Mouse (Mus musculus) myocyte (in vitro differentiated cells): ENCODE measurements around the gene Tspan33. TPM values are rescaled to one million over a fixed set of nuclear protein-coding genes. Genes with fewer than 3 reads are reported as not detected.

Experiments used
- H3K27me3 ChIP-seq: one replicate; pipeline ENCODE4 v1.6.1; 2011; ENCODE audit not compliant: control insufficient read depth, insufficient read depth, insufficient read length
- H3K36me3 ChIP-seq: one replicate; pipeline ENCODE4 v1.6.1; 2011; ENCODE audit not compliant: control insufficient read depth, insufficient read depth
- H3K4me2 ChIP-seq: one replicate; pipeline ENCODE4 v1.6.1; 2011; ENCODE audit warnings: low read depth, control low read depth
- H3K4me3 ChIP-seq: one replicate; pipeline ENCODE4 v1.5.1; 2011; ENCODE audit warnings: mild to moderate bottlenecking, control low read depth, moderate library complexity
- H3K79me2 ChIP-seq: one replicate; pipeline ENCODE4 v1.6.1; 2011; ENCODE audit not compliant: control insufficient read depth, insufficient read depth
- H3ac ChIP-seq: one replicate; pipeline ENCODE4 v1.6.1; 2011; ENCODE audit not compliant: control insufficient read depth, insufficient read length
- CEBPB ChIP-seq: IDR thresholded peaks from 2 replicates; pipeline ENCODE4 v1.6.1; 2011; ENCODE audit warnings: mild to moderate bottlenecking, moderate library complexity; ENCODE audit not compliant: poor library complexity, insufficient read depth, severe bottlenecking
- E2F4 ChIP-seq: IDR thresholded peaks from one replicate; pipeline ENCODE4 v1.6.1; 2011; ENCODE audit warnings: mild to moderate bottlenecking, control low read depth, moderate library complexity; ENCODE audit not compliant: insufficient read depth
- MAX ChIP-seq: IDR thresholded peaks from one replicate; pipeline ENCODE4 v1.6.1; 2011; ENCODE audit warnings: low read depth, mild to moderate bottlenecking, control low read depth
- MYOD1 ChIP-seq, 3 experiments: IDR thresholded peaks; one replicate each; pipeline ENCODE4 v1.6.1; 2011; ENCODE audit warnings: control low read depth in 2 of 3, low read depth in 2 of 3, mild to moderate bottlenecking in 2 of 3, moderate library complexity in 1 of 3; ENCODE audit not compliant: insufficient read length in 2 of 3, control insufficient read depth in 1 of 3
- MYOG ChIP-seq, 3 experiments: IDR thresholded peaks; one replicate each; pipeline ENCODE4 v1.6.1; 2011; ENCODE audit warnings: control low read depth in 2 of 3, low read depth in 2 of 3, mild to moderate bottlenecking in 2 of 3; ENCODE audit not compliant: insufficient read length in 2 of 3, control insufficient read depth in 1 of 3, insufficient read depth in 1 of 3
- POLR2A ChIP-seq: IDR thresholded peaks from one replicate; pipeline ENCODE4 v1.6.1; 2011; ENCODE audit warnings: low read depth, mild to moderate bottlenecking, control low read depth, moderate library complexity; ENCODE audit not compliant: insufficient read length
- POLR2AphosphoS2 ChIP-seq: IDR thresholded peaks from one replicate; pipeline ENCODE4 v1.6.1; 2011; ENCODE audit warnings: low read depth, control low read depth; ENCODE audit not compliant: insufficient read length
- REST ChIP-seq: IDR thresholded peaks from one replicate; pipeline ENCODE4 v1.6.1; 2011; ENCODE audit warnings: mild to moderate bottlenecking, control low read depth, moderate library complexity; ENCODE audit not compliant: insufficient read depth, insufficient read length
- SRF ChIP-seq: IDR thresholded peaks from one replicate; pipeline ENCODE4 v1.6.1; 2011; ENCODE audit warnings: low read depth; ENCODE audit not compliant: control insufficient read depth, insufficient read length
- TCF12 ChIP-seq: IDR thresholded peaks from one replicate; pipeline ENCODE4 v1.6.1; 2011; ENCODE audit warnings: mild to moderate bottlenecking, control low read depth; ENCODE audit not compliant: poor library complexity, insufficient read depth, severe bottlenecking
- TCF3 ChIP-seq: IDR thresholded peaks from one replicate; pipeline ENCODE4 v1.6.1; 2011; ENCODE audit warnings: low read depth, control low read depth; ENCODE audit not compliant: insufficient read length
- USF1 ChIP-seq: IDR thresholded peaks from one replicate; pipeline ENCODE4 v1.6.1; 2011; ENCODE audit warnings: low read depth, mild to moderate bottlenecking, control low read depth, moderate library complexity
- polyA plus RNA-seq: library from polyadenylated mRNA; unstranded; fragments of >200 nt; fragmentation: generic; extraction: Trizol; gene quantifications from one replicate; pipeline ENCODE4 v1.2.1, GENCODE M21; 2012; ENCODE audit warnings: missing spikeins

Tspan33 gene
- polyA plus RNA-seq, 1 experiment: 8.6 TPM

DNA sequence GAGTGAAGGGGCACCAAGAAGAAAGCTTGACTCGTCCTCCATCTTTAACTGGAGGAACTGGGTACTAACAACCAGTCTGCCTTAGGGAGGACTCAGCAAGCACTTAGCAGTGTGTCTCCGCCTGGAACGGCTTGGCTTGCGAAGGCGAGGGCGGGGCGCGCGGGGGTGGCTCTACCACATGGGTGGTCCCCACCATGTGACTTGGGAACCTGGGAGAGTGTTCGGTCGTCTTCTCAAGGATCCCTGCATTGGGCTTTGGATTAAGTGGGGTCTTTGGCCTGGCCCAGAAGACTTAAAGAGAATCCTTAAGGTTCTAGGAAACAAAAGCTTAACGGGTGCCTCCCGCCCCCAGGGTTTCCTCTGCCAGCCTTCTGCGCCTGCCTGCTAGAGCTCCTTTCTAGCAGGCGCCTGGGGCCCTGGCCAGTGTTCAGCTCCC lies 24.9 kb downstream of the Tspan33 start:
- peak overlapping the region; percentile 66 for H3K4me2 ChIP-seq
- H3K36me3 ChIP-seq: no peaks in the 10 kb centered on the region
- H3K4me3 ChIP-seq: no peak overlapping the region
- no peak for TF ChIP-seq MYOG (IDR thresholded peaks at IDR 0.05; ENCODE audit: control insufficient read depth in 1 of 3, insufficient read depth in 1 of 3, insufficient read length in 2 of 3, low read depth in 2 of 3)
- no peak for TF ChIP-seq TCF12
- TF ChIP-seq USF1: no peak
- TF ChIP-seq POLR2AphosphoS2: no peak
- no peak for TF ChIP-seq SRF
- TF ChIP-seq TCF3: no peak
- no peak for TF ChIP-seq E2F4
- no peak for TF ChIP-seq MAX
- no peak for TF ChIP-seq POLR2A
- H3ac ChIP-seq: no peak overlapping the region
- H3K27me3 ChIP-seq: peaks cover 5% of the 10 kb centered on the region
- H3K79me2 ChIP-seq: no peaks in the 10 kb centered on the region

DNA sequence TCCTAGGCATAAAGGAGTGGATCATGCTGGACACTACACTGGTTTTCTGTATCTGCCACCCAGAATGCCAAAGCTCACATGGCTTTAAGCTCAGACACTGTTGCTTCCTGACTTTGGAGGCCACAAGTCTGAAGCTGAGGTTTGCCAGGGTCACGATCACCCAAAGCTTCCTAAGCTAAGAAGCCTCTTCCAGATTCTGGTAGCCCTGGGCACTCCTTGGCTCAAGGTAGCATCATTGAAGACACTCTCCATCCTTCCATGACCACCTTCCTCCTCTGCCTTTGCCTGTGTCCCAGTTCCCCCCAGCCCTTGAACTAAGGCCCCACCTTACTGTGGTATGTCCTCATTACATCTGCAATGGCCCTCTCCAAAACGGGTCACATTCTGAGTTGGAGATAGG lies 27.9 kb downstream of the Tspan33 start:
- Histone ChIP-seq H3K4me3 (no peak overlapping the region), H3K4me2 (no peak overlapping the region), H3K79me2 (no peaks in the 10 kb centered on the region), H3K27me3 (peaks cover 5% of the 10 kb centered on the region), H3ac (no peak overlapping the region), H3K36me3 (no peaks in the 10 kb centered on the region)
- TF ChIP-seq TCF3 (no peak), MAX (no peak), POLR2AphosphoS2 (no peak), E2F4 (no peak), USF1 (no peak), CEBPB (no peak), TCF12 (no peak)

DNA sequence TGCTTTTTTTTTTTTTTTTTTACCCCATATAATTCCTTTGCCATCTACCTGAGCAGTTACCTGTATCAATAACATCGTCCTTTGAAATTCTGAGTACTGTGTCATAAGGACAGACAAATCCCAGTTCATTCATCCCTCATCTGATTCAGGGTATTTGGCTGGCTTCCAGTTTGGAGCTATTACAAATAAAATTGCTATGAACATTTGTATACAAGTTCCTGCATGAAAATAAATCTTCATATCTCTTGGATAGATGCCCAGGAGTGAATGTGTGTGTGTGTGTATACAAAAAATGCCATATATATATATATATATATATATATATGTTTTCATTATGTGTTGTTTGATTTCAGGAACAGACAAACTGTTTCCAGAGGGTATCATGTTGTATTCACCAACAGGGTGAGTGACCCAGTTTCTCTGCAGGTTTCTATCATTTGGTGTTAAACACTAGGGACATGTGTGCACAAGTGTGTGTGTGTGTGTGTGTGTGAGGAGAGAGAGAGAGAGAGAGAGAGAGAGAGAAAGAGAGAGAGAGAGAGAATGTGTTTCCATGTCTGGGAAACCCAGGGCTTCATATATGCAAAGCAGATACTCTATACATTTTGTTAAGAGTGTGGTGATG lies 32.7 kb downstream of the Tspan33 start:
- H3K36me3 ChIP-seq: no peaks in the 10 kb centered on the region
- TF ChIP-seq MYOG (IDR thresholded peaks at IDR 0.05; ENCODE audit: control insufficient read depth in 1 of 3, insufficient read depth in 1 of 3, insufficient read length in 2 of 3, low read depth in 2 of 3) (no peak), E2F4 (no peak), REST (no peak)
- peaks cover 3% of the 10 kb centered on the region for H3K27me3 ChIP-seq
- H3ac ChIP-seq: no peak overlapping the region
- no peaks in the 10 kb centered on the region for H3K79me2 ChIP-seq
- no peak overlapping the region for H3K4me2 ChIP-seq
- H3K4me3 ChIP-seq: no peak overlapping the region

DNA sequence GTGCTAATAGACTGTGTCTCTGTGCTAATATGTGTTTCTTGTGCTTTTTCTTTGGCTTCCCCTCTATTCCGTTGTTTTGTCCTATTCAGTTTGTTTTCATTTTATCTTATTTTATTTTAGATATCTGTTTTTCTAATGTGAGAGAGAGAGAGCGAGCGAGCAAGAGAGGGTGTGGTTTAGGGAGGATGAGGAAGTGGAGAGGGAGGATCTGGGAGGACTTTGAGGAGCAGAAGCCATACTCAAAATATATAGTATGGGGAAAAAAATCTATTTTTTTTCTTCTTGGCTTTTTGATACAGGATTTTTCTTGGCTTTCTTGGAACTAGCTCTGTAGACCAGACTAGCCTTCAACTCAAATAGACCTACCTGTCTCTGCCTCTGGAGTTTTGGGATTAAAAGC lies 34.0 kb downstream of the Tspan33 start:
- TF ChIP-seq MYOD1 (IDR thresholded peaks at IDR 0.05; ENCODE audit: control insufficient read depth in 1 of 3, insufficient read length in 2 of 3, low read depth in 2 of 3) (no peak), TCF12 (no peak), MAX (no peak), SRF (no peak), E2F4 (no peak), CEBPB (no peak), REST (no peak), TCF3 (no peak), USF1 (no peak), POLR2A (no peak), POLR2AphosphoS2 (no peak), MYOG (IDR thresholded peaks at IDR 0.05; ENCODE audit: control insufficient read depth in 1 of 3, insufficient read depth in 1 of 3, insufficient read length in 2 of 3, low read depth in 2 of 3) (no peak)
- Histone ChIP-seq H3ac (no peak overlapping the region), H3K36me3 (no peaks in the 10 kb centered on the region), H3K4me3 (no peak overlapping the region), H3K27me3 (no peaks in the 10 kb centered on the region), H3K79me2 (no peaks in the 10 kb centered on the region), H3K4me2 (no peak overlapping the region)

DNA sequence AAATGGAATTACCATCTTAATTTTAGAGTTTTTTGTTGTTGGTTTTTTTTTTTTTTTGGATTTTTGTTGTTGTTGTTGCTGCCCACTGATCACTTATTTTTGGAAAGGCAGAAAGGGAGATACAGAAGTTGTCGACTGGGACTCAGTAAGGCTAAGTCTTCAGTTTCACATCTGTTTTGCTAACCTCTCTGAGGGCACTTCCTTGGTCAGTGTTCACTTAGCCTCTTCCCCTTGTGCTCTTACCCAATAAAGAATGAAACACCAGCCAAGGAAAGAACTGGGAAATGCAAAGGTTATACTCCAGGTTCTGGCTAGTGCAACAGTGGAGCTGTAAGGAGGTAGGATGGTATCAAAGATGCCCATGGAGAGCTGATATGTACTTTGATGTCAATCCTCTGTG lies 35.5 kb downstream of the Tspan33 start:
- no peak for TF ChIP-seq REST
- no peak for TF ChIP-seq TCF3
- no peak for TF ChIP-seq MAX
- TF ChIP-seq MYOD1 (IDR thresholded peaks at IDR 0.05; ENCODE audit: control insufficient read depth in 1 of 3, insufficient read length in 2 of 3, low read depth in 2 of 3): no peak
- no peak for TF ChIP-seq E2F4
- no peak for TF ChIP-seq MYOG (IDR thresholded peaks at IDR 0.05; ENCODE audit: control insufficient read depth in 1 of 3, insufficient read depth in 1 of 3, insufficient read length in 2 of 3, low read depth in 2 of 3)
- no peaks in the 10 kb centered on the region for H3K27me3 ChIP-seq
- no peaks in the 10 kb centered on the region for H3K36me3 ChIP-seq
- H3K4me3 ChIP-seq: no peak overlapping the region
- no peak overlapping the region for H3ac ChIP-seq
- H3K79me2 ChIP-seq: no peaks in the 10 kb centered on the region
- no peak overlapping the region for H3K4me2 ChIP-seq
